In the genomic region with DNA sequence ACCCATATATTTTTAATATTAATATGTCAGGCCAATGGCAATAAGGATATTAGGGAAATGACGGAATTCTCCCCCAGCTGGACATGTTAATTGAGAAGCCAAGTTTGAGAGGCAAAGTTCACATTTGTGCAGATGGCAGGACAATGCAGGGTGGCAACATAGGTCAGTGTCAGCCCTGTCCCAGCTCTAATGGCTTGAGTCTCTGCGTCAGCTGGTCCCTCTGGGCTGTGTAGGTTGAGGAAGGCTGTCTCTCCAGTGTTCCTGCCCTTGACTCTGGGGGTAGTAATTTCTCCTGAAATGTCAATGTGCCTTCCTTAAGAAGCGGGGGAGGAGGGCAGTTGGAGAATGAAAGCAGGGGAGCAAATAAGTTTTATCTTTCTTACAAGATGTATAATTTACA, we compare ENCODE assay signal across 18 mouse cellular contexts.
"Had no signal": no experiment of that assay in that cellular context is flagged by ENCODE, and none has a peak within 500 bp of the region (broad histone marks: within the 10 kb centered on the region; RNA-seq: fewer than 3 reads in every experiment).

No protein-coding gene starts in this region.

- H3K36me3 ChIP-seq: intestine, embryonic 15.5 days; limb, embryonic 10.5 days; limb, embryonic 13.5 days; liver, embryonic 13.5 days; midbrain, embryonic 10.5 days; neural tube, embryonic 12.5 days; neural tube, embryonic 15.5 days had no signal

- H3K27ac ChIP-seq: intestine, embryonic 15.5 days; limb, embryonic 10.5 days; limb, embryonic 13.5 days; liver, embryonic 13.5 days; macrophage; midbrain, embryonic 10.5 days; neural tube, embryonic 12.5 days; neural tube, embryonic 15.5 days had no signal

- H3K4me2 ChIP-seq: intestine, embryonic 15.5 days; limb, embryonic 13.5 days; liver, embryonic 13.5 days; lung, embryonic 14.5 days; neural tube, embryonic 12.5 days; neural tube, embryonic 15.5 days had no signal

- H3K9me3 ChIP-seq: intestine, embryonic 15.5 days; limb, embryonic 10.5 days; limb, embryonic 13.5 days; liver, embryonic 13.5 days; midbrain, embryonic 10.5 days; neural tube, embryonic 12.5 days; neural tube, embryonic 15.5 days had no signal

- DNase-seq: kidney, adult 11 months; kidney, adult 9 months; kidney, postnatal 10 days; kidney, postnatal 4 days; liver; liver, embryonic 13.5 days; lung, embryonic 14.5 days; midbrain, embryonic 14.5 days; thymus, adult 18-20 months; thymus, postnatal 36 days had no signal

- H3K9ac ChIP-seq: intestine, embryonic 15.5 days; limb, embryonic 13.5 days; liver, embryonic 13.5 days; lung, embryonic 14.5 days; neural tube, embryonic 12.5 days; neural tube, embryonic 15.5 days had no signal

- H3K4me1 ChIP-seq: intestine, embryonic 15.5 days; limb, embryonic 10.5 days; limb, embryonic 13.5 days; liver, embryonic 13.5 days; neural tube, embryonic 12.5 days; neural tube, embryonic 15.5 days had no signal

- H3K4me3 ChIP-seq: intestine, embryonic 15.5 days; limb, embryonic 10.5 days; limb, embryonic 13.5 days; liver, embryonic 13.5 days; midbrain, embryonic 10.5 days; neural tube, embryonic 12.5 days; neural tube, embryonic 15.5 days had no signal

- ATAC-seq: intestine, embryonic 15.5 days; lung, postnatal 0 days had no signal

- H3K27me3 ChIP-seq: intestine, embryonic 15.5 days; limb, embryonic 13.5 days; liver, embryonic 13.5 days had no signal
